Mouse (Mus musculus) brown adipose tissue, adult 24 weeks (tissue): ENCODE measurements at regions not wholly inside any gene's neighbourhood (a gene's known extent, or its start where the extent isn't known, plus 50 kb on each side); places are given as distances from the start of the nearest gene placed in this dataset.
A peak's percentile ranks its signal among the peaks of the same experiment; 100 is the strongest.

ENCODE experiments used
- H3K27ac ChIP-seq: fragments of 200-500 bp; replicated peaks from 2 replicates; pipeline ENCODE4 v1.5.1; 2012; ENCODE audit warnings: low read depth, mild to moderate bottlenecking, low read length
- H3K4me1 ChIP-seq: fragments of 200-500 bp; 2 replicates; pipeline ENCODE4 v1.6.1; 2012; ENCODE audit warnings: low read length, mixed read lengths; ENCODE audit not compliant: control insufficient read depth, insufficient read depth, insufficient read length
- H3K4me3 ChIP-seq: fragments of 200-500 bp; 2 replicates; pipeline ENCODE4 v1.5.1; 2012; ENCODE audit warnings: low read depth, mild to moderate bottlenecking, low read length, moderate library complexity; ENCODE audit not compliant: insufficient read depth

GRCm38 (mm10) chr10:19170596-19170995 is 155.1 kb upstream of the Tnfaip3 start:
- peaks cover 3% of the 10 kb centered on the region; the same call in 1 of the 2 replicates for H3K4me1 ChIP-seq
- H3K27ac ChIP-seq = no peak overlapping the region
- H3K4me3 ChIP-seq = no peak overlapping the region

DNA sequence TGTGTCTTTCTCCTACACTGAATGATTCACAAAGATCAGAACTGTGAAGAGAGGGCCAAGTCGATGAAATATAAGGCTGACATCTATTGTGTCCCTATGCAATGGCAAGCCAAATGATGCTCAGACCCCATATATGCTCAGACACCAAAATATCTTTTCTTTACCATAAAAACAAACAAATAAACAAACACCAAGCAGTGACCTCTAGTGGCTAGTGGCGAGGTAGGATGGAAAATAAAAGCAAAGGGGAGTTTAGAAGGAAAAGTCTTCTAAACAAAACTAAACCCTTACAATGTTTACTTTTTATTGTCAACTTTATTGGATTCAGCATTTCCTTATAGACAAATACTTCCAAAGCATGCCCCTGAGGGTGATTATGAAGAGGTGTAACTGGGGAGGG is 153.8 kb upstream of the Tnfaip3 start:
- Histone ChIP-seq H3K4me3 (no peak overlapping the region), H3K4me1 (peaks cover 3% of the 10 kb centered on the region; the same call in 1 of the 2 replicates), H3K27ac (no peak overlapping the region)

DNA sequence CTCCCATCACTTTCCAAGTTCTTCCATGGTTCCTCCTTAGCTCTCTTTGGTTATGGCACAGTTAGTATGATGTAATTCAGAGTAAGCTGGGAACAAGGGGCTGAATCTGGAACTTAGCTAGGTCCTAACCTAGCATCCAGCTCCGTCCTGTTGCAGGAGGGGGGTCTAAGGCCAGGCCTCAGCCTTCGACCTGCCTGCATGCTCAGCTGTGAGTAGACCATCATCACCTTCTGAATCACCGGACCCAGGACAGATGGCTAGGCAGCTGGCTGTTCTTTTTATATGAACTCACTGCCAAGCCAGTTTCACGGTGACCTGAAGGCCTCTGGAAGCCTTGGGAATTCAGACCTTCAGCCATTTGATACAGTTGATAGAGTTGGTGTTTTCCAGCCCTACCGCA is 152.9 kb upstream of the Tnfaip3 start:
- H3K4me3 ChIP-seq = no peak overlapping the region
- H3K27ac ChIP-seq = no peak overlapping the region
- peaks cover 3% of the 10 kb centered on the region; the same call in 1 of the 2 replicates for H3K4me1 ChIP-seq

GRCm38 (mm10) chr10:19167641-19168271 is 152.3 kb upstream of the Tnfaip3 start:
- H3K4me1 ChIP-seq = peaks cover 3% of the 10 kb centered on the region; the same call in 1 of the 2 replicates
- no peak overlapping the region for H3K4me3 ChIP-seq
- H3K27ac ChIP-seq = 0 out of 2 replicates have a peak overlapping the region, but pooled peaks have one; percentile 1

DNA sequence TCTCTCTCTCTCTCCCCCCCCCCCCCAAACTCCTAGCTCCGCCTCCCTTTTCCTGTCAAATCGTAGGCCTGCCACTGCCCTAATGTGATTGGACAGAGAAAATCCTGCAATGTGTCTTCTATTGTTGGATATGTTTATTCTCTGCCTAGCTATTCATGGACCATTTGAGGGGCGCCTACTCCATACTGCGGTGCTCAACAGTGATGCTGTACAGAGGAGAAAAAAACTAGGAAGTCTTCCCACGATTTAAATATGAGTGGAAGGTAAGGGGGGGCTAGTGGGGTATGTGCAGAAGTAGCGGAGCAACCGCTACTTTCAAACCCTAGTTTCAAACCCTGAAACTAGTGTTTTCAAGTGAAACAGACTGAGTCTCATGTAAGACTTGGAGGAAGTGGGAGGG is 151.6 kb upstream of the Tnfaip3 start:
- 0 out of 2 replicates have a peak overlapping the region, but pooled peaks have one; percentile 1 for H3K27ac ChIP-seq
- H3K4me1 ChIP-seq = peaks cover 3% of the 10 kb centered on the region; the same call in 1 of the 2 replicates
- H3K4me3 ChIP-seq = no peak overlapping the region

GRCm38 (mm10) chr10:19162104-19162503 is 146.6 kb upstream of the Tnfaip3 start:
- Histone ChIP-seq H3K27ac (no peak overlapping the region), H3K4me3 (no peak overlapping the region), H3K4me1 (no peaks in the 10 kb centered on the region; the same call in 1 of the 2 replicates)

DNA sequence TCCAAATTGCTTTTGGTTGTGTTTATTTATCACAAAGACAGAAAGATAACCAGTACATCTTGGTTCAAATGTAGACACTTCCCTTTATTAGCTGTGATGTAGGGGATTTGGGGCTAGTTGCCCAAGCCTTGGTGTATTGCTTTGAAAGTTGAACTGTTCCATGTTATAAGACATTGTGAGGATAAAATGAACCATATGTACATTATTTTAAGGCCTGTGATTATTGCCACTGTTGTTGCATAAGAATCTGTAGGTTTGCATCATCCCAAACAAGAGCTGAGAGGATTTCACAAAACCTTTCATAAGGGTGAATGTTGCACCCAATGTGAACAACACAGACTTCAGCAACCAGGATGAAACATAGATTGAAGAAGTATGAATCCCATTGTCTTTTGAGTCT is 145.7 kb upstream of the Tnfaip3 start:
- no peak overlapping the region for H3K4me3 ChIP-seq
- H3K4me1 ChIP-seq = no peaks in the 10 kb centered on the region; the same call in 1 of the 2 replicates
- no peak overlapping the region for H3K27ac ChIP-seq

GRCm38 (mm10) chr10:19154041-19154440 is 138.6 kb upstream of the Tnfaip3 start:
- no peak overlapping the region for H3K27ac ChIP-seq

DNA sequence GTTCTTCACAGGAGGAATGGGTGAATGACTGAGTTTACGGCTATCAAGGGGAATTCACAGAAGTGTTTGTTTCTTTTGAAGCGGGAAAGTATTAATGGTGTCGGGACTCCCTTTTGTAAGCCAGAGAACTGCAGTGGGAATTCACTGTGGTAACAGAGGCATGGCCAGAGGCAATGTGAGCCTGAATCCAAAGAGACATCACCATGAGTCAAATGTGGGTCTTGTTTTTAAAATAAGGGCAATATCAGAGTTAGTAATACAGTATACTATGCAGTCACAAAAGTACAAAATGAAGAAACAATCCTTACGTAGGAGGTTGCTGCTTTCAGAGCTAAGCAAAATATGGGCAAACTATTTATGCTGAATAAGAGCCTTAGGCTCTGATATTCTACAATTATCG is 137.3 kb upstream of the Tnfaip3 start:
- Histone ChIP-seq H3K27ac (no peak overlapping the region), H3K4me3 (no peak overlapping the region), H3K4me1 (no peaks in the 10 kb centered on the region)

More at GRCm38 (mm10) chr10:19154041-19154440, 138.6 kb upstream of the Tnfaip3 start:
- H3K4me3 ChIP-seq = no peak overlapping the region
- H3K4me1 ChIP-seq = no peaks in the 10 kb centered on the region

- H3K27ac ChIP-seq = no peak overlapping the region
- no peak overlapping the region for H3K4me3 ChIP-seq
- no peaks in the 10 kb centered on the region for H3K4me1 ChIP-seq
Observed at GRCm38 (mm10) chr10:19150766-19151165, 135.3 kb upstream of the Tnfaip3 start.

GRCm38 (mm10) chr10:19150005-19150404 is 134.5 kb upstream of the Tnfaip3 start:
- Histone ChIP-seq H3K27ac (no peak overlapping the region), H3K4me1 (no peaks in the 10 kb centered on the region), H3K4me3 (no peak overlapping the region)

DNA sequence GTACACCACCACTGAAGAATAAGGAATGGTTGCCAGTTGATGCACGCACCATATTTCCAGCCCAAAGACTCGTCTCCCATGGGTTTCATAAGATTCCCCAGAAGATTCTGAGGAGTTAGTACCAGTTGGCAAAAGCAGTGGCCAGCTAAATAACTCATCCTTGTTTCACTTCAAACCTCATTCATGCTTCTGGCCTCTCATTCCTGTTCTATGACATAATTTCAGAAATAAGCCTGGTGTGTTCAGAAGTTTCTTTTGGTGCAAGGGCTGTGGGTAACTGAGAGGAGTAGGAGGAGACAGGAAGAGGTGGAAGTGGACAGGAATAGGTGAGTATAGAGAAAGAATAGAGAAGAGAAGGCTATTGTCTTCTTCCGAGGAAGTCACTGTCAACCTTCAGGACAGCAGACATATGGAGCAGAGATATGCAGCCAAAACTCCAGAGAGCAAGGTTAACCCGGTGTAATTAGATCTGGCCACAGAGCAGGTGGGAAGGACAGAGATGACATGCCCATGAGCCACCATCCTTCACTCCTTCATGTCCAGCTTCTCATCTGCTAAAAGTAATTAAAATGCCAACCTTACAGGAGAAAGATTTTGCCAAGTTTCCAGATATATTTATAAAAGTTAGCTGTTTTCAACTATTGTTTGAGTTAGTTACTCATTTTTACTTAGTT is 133.9 kb upstream of the Tnfaip3 start:
- no peak overlapping the region for H3K27ac ChIP-seq
- H3K4me1 ChIP-seq = no peaks in the 10 kb centered on the region
- H3K4me3 ChIP-seq = no peak overlapping the region

- no peak overlapping the region for H3K27ac ChIP-seq
- no peaks in the 10 kb centered on the region for H3K4me1 ChIP-seq
- H3K4me3 ChIP-seq = no peak overlapping the region
Observed at GRCm38 (mm10) chr10:19141481-19141880, 126.0 kb upstream of the Tnfaip3 start.

DNA sequence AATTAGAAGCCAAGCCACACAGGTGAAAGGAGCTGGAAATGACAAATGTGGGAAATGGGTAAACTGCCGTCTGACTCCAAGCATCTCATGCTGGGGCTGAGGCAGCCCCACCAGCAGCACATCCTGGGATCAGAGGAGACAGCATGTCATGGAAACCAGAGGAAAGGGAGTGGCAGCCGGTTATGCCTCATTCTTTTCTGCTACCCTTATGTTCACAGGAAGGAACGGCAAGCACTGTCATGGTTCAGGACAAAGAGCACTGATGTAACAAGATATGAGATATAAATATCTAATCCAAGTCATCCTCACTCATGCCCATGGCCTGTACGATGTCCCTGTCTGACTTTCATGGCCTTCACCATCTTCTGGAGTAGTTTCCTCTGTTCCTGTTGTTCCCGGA is 125.2 kb upstream of the Tnfaip3 start:
- Histone ChIP-seq H3K4me3 (no peak overlapping the region), H3K4me1 (no peaks in the 10 kb centered on the region), H3K27ac (no peak overlapping the region)

GRCm38 (mm10) chr10:19139234-19139633 is 123.8 kb upstream of the Tnfaip3 start:
- no peak overlapping the region for H3K27ac ChIP-seq
- H3K4me1 ChIP-seq = no peaks in the 10 kb centered on the region
- H3K4me3 ChIP-seq = no peak overlapping the region

DNA sequence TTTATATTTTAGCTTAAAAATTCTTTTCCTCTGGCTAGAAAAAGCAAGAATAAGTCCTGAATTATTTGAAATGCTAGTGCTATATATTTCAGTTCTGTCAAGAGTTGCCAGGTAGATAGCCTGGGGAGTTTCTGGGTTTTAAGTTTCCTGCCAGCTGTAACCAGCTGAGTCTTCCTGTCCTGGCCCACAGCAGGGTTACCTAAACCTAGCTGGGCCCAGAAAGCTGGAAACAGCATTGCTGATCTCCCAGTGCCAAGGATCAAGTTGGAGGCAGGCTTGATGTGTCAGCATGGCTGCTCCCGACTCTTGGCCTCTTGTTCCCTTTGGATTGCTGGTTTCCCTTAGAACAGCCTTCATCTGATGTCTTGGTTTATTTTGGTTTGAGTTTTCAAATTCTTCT is 122.8 kb upstream of the Tnfaip3 start:
- Histone ChIP-seq H3K27ac (no peak overlapping the region), H3K4me3 (no peak overlapping the region)

More for the DNA sequence above, 122.8 kb upstream of the Tnfaip3 start:
- no peaks in the 10 kb centered on the region for H3K4me1 ChIP-seq
